Mouse (Mus musculus) inflammation-experienced regulatory T-cells, adult 6 months (primary cell): ENCODE measurements around the gene Slc1a7. TPM values are rescaled to one million over a fixed set of nuclear protein-coding genes. Genes with fewer than 3 reads are reported as not detected.

ENCODE experiments used
- ATAC-seq: one replicate; pipeline ENCODE4 v1.8.0; 2017
- polyA plus RNA-seq, 3 experiments: library from polyadenylated mRNA; unstranded; fragments of 100-300 nt; shearing (Covaris generic); gene quantifications; one replicate each; pipeline ENCODE4 v1.2.1; 2017

Slc1a7 gene
- not detected for polyA plus RNA-seq

DNA sequence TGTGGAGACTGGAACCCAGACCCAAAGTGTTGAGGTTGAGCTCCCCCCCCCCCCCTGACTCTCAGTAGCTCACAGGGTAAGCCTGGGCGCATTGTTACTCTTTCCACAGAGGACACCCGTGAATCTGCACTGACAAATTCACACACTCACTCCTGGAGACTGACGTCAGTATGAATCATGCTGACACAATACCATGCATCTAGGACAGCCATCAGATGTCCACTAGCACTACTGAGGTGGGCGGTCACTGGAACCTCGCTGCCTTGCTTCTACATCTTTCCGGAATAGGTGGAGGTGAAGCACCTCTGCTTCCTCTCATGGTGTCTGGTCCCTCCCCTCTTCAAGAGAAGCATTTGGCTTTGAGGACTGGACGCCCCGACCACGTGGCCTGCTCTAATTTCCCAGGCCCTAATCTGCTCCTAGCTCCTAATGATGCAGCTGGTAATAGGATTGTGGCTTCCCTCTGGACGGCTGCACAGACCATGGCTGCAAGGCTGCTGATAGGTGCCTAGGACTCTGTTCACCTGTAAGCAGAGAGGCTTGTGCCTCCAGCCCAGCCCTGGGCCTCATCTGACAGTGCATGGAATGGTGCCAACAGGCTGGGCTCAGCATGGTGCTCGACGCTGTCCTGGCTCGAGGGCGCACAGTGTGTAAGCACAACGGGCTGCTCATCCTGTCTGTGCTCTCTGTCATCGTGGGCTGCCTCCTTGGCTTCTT is at the start of gene Slc1a7:
Gene Slc1a7, plus strand, starts transcription at position 367 of the 717 bp plus-strand sequence.
- no peak for ATAC-seq

DNA sequence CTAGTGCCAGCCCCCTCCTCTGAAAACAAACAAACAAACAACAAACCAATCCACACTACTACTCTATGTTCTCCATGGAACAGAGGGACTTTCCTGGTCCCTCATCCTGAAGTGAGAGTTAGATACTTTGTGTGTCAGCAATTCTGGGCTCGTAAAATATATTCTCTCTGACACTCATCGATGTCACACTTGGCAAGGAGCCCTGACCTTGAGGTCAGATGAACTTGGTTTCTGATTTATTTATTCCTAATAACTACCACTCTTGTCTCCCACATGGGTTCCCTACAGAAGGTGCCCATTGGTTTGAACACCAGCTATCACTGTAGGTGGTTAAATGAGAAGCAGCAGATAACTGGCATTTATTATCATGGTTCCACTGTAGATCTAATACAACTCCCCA is 47.8 kb upstream of the Slc1a7 start:
- no peak for ATAC-seq

GRCm38 (mm10) chr4:107921152-107921695 is 46.9 kb upstream of the Slc1a7 start:
- no peak for ATAC-seq

GRCm38 (mm10) chr4:107921952-107922351 is 46.2 kb upstream of the Slc1a7 start:
- ATAC-seq = no peak

- ATAC-seq = peak; percentile 97
Observed at GRCm38 (mm10) chr4:107923145-107923802, 44.9 kb upstream of the Slc1a7 start, which contains the start of gene Cpt2. Gene Cpt2 (minus strand): TSS chr4:107923610.

GRCm38 (mm10) chr4:107923803-107924194 is 44.3 kb upstream of the Slc1a7 start:
- ATAC-seq = peak; percentile 24

- no peak for ATAC-seq
Observed at GRCm38 (mm10) chr4:107928269-107928668, 39.9 kb upstream of the Slc1a7 start.

GRCm38 (mm10) chr4:107928726-107929125 is 39.4 kb upstream of the Slc1a7 start:
- no peak for ATAC-seq

- no peak for ATAC-seq
Observed at GRCm38 (mm10) chr4:107931453-107931852, 36.7 kb upstream of the Slc1a7 start.

DNA sequence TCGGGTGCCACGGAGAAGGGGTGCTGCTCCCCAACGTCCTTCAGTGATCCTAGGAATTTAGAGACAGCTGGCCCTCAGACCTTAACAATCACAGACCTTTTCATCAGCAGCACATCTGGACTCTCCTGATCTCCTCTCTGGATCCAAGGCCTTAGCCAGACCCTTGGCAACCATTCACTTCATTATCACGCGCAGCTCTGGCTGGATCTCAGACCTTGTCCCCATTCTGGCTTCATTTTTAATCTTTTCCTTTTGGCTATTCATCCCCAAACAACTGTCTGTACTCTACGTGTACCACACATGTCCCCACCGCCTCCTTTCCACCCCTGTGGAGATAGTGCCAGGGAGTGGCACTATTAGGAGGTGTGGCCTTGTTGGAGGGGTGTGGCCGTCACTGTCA is 34.9 kb upstream of the Slc1a7 start:
- no peak for ATAC-seq

DNA sequence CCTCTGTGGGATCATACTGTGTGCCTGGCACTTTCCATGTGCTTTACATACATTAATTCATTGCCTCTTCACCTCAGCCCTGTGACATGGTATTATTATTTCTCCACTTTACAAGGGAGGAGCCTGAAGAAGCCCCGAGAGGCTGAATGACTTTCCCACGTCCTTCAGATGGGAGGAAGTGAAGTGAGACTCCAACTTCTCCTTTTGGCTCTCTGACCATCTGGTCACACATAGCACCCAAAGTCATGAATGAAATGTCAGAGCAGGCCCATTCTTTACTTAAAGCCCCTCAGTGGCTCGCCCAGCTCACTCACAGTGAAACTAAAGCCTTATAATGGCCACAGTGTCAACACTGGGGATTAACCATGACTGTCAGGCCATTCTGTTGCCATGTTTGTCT is 32.9 kb upstream of the Slc1a7 start:
- no peak for ATAC-seq

GRCm38 (mm10) chr4:107937338-107937737 is 30.8 kb upstream of the Slc1a7 start:
- ATAC-seq = no peak

- ATAC-seq = no peak
Observed at GRCm38 (mm10) chr4:107938124-107938523, 30.0 kb upstream of the Slc1a7 start.

GRCm38 (mm10) chr4:107942741-107943140 is 25.4 kb upstream of the Slc1a7 start:
- ATAC-seq = no peak

DNA sequence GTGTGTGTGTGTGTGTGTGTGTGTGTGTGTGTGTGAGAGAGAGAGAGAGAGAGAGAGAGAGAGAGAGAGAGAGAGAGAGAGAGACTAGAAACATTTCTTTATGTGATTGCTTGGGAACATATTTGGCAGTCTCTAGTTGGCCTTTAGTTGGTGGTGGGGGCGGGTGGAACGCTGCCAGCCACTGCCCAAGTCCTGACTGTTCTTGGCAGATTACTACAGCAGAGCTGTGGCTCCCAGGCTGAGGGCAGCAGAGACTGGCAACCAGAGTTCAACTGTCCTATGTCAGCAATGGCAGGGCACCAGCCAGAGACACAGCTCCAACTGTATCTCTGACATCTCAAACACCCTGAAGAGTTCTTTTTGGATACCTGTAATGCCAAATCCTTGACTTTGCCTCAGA is 24.0 kb upstream of the Slc1a7 start:
- ATAC-seq = no peak

GRCm38 (mm10) chr4:107949918-107950317 is 18.2 kb upstream of the Slc1a7 start:
- no peak for ATAC-seq

GRCm38 (mm10) chr4:107952845-107953244 is 15.3 kb upstream of the Slc1a7 start:
- no peak for ATAC-seq

DNA sequence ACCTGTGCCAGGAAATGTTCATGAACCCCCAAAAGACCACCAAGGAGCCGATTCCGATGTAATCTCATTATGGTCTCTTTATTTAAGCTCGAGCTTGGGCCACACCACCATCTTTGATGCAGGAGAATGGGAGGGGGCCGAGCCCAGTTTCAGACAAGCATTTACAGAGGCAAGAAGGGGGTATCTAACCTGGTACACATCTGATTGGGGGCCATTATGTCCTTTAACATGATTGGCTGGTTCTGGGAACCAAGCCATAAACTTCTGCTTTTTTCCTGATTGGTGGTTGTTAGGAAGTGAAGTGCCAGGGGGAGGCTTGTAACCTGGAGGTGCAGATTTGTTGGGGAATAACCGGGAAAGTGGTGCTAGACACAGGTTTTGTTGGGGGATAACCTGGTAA is 12.4 kb upstream of the Slc1a7 start:
- no peak for ATAC-seq

DNA sequence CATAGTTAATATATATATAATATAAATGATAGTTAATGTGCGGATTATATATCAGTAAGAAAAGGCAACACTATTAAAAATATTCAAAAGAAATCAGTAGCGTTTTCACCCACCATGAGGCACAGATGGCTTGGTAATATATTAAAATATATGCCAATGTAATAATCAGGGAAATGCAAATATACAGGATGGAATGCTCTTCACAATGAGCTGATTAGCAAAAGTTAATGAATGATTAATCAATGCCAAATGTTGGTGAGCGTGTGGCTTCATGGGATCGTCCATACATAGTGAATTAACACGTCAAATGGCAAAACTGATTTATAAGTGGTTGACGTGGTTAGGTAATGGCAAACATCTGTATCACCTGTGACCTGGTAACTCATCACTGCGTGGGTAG is 9.6 kb upstream of the Slc1a7 start:
- ATAC-seq = no peak

GRCm38 (mm10) chr4:107962044-107962732 is 5.9 kb upstream of the Slc1a7 start:
- no peak for ATAC-seq

DNA sequence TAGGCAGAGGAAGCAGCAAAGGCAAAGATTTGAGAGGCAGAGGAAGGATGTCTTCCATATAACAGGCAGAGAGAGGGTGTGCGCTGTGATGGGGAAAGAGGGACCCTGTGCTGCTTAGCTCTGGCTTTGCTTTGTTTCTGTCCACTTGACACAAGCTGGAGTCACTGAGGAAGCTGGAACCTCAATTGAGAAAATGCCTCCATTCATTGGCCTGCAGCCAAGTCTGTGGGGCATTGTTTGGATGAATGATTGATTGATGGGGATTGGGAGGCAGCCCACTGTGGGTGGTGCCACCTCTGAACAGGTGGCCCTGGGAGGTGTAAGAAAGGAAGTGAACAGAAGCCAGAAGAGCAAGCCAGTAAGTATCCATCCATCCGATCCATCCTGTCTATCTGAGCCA is 5.3 kb upstream of the Slc1a7 start:
- ATAC-seq = no peak

DNA sequence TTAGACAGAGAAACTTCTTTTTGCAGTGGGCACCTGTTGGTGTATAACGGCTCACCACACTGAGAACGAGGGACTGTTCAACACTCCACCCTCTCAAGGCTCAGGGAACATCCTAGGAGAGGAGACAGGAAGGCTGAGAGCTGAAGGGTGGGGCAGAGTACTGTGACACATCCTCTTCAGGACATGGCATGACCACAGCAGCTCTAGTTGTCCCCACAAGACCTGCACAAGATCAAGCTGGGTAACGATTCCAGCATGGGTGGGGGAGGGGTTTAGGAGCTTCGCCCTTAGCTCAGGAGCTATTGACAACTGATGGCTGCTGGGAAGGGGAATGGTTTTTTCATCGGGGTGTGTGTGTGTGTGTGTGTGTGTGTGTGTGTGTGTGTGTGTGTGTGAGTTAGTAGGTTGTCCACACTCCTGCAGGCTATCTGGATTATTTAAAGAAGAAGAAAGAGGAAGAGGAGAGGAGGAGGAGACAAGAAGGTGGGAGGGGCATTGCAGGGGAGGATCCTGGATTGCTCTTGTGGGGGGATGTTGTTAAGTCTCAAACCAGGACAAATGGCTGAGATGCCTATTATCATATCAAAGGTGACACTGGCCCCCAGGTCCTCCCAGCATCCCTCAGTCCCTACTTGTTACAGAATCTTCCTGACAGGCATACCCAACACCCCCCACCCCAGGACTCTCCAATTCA is 1.6 kb upstream of the Slc1a7 start:
- no peak for ATAC-seq

DNA sequence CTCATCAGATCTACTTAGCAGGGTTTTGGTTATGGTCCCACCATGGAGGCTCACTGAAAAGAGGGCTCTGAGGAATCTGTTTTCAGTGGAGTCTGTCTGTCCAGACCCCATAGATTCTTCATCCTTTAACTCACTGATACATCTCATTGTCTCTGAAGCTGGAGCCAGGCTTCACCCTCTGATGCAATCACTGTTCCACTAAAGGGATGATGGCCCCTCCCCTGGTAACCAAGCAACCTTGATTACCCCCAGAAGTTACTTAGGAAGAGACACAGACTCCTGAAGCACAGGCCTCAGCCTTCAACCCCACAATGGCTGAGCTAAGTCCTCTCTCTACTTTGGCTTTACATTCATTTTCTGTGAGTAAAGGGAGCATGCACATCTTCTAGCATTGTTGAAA is 1.6 kb downstream of the Slc1a7 start:
- ATAC-seq = no peak
